10 mouse cellular contexts compared by ENCODE assay signal in genomic region chr12:26342663-26343062, GRCm38 (mm10).
DNase-seq lines count a peak whose midpoint lies in the region; ATAC-seq and TF ChIP-seq lines count a peak whose summit lies in the region.
"Had no signal": no experiment of that assay in that cellular context is flagged by ENCODE, and none has a peak within 500 bp of the region (broad histone marks: within the 10 kb centered on the region; RNA-seq: fewer than 3 reads in every experiment).

No protein-coding gene starts in this region.

- no peaks in the 10 kb centered on the region for H3K36me3 ChIP-seq in intestine, embryonic 15.5 days
- H3K36me3 ChIP-seq in intestine, postnatal 0 days (ENCODE audit: control insufficient read depth, insufficient read depth) = no peaks in the 10 kb centered on the region
- no peaks in the 10 kb centered on the region; the same call in 1 of the 2 replicates for H3K36me3 ChIP-seq in liver, postnatal 0 days (replicated peaks; ENCODE audit: insufficient read depth, low read length)

- WGBS in intestine, embryonic 15.5 days = 83% methylated on average over 3 of the region's 3 CpGs
- WGBS in intestine, postnatal 0 days = 83% methylated on average over 3 of the region's 3 CpGs
- WGBS in liver, postnatal 0 days (ENCODE audit: insufficient replicate concordance) = 59% methylated on average over 3 of the region's 3 CpGs

- no peak overlapping the region for H3K27ac ChIP-seq in intestine, embryonic 15.5 days
- H3K27ac ChIP-seq in intestine, postnatal 0 days (ENCODE audit: low read depth, low read length) = no peak overlapping the region
- no peak overlapping the region; the same call in 1 of the 2 replicates for H3K27ac ChIP-seq in liver, postnatal 0 days (ENCODE audit: low read depth)

- no peaks in the 10 kb centered on the region for H3K9me3 ChIP-seq in intestine, embryonic 15.5 days
- no peaks in the 10 kb centered on the region for H3K9me3 ChIP-seq in intestine, postnatal 0 days (ENCODE audit: control insufficient read depth)
- H3K9me3 ChIP-seq in liver, postnatal 0 days (ENCODE audit: low read length) = no peaks in the 10 kb centered on the region

- no peak overlapping the region for H3K4me2 ChIP-seq in intestine, embryonic 15.5 days (replicated peaks)
- H3K4me2 ChIP-seq in intestine, postnatal 0 days (replicated peaks; ENCODE audit: low read depth) = no peak overlapping the region
- no peak overlapping the region for H3K4me2 ChIP-seq in liver, postnatal 0 days (ENCODE audit: low read depth, low read length)

- H3K27me3 ChIP-seq in intestine, embryonic 15.5 days (replicated peaks) = no peaks in the 10 kb centered on the region
- H3K27me3 ChIP-seq in intestine, postnatal 0 days (replicated peaks; ENCODE audit: control insufficient read depth, insufficient read depth, low read length) = no peaks in the 10 kb centered on the region
- no peaks in the 10 kb centered on the region for H3K27me3 ChIP-seq in liver, postnatal 0 days (ENCODE audit: insufficient read depth, low read length)

- TF ChIP-seq EP300 in liver, postnatal 0 days (IDR thresholded peaks at IDR 0.05; ENCODE audit: low read depth) = no peak

- ATAC-seq in intestine, embryonic 15.5 days = 0 out of 2 replicates have a peak, but pooled peaks have one; percentile 39
- ATAC-seq in intestine, postnatal 0 days = no peak
- 0 out of 2 replicates have a peak, but pooled peaks have one; percentile 19 for ATAC-seq in liver, postnatal 0 days
- ATAC-seq in erythroblast, adult 5-6 weeks (replicated peaks; ENCODE audit: low FRiP score, poor library complexity, severe bottlenecking) = no peak
- ATAC-seq: forebrain, embryonic 14.5 days had no signal

- H3K4me1 ChIP-seq in intestine, embryonic 15.5 days (replicated peaks) = no peaks in the 10 kb centered on the region
- no peaks in the 10 kb centered on the region; the same call in 1 of the 2 replicates for H3K4me1 ChIP-seq in intestine, postnatal 0 days (replicated peaks; ENCODE audit: control insufficient read depth, insufficient read depth, low read length)
- H3K4me1 ChIP-seq in liver, postnatal 0 days (ENCODE audit: insufficient read depth) = no peaks in the 10 kb centered on the region

- no peak overlapping the region for H3K9ac ChIP-seq in intestine, embryonic 15.5 days
- no peak overlapping the region for H3K9ac ChIP-seq in intestine, postnatal 0 days (ENCODE audit: low read depth, low read length)
- H3K9ac ChIP-seq in liver, postnatal 0 days (replicated peaks) = no peak overlapping the region

- H3K4me3 ChIP-seq in intestine, embryonic 15.5 days (replicated peaks) = no peak overlapping the region
- no peak overlapping the region for H3K4me3 ChIP-seq in intestine, postnatal 0 days (ENCODE audit: low read depth, low read length)
- H3K4me3 ChIP-seq in liver, postnatal 0 days (ENCODE audit: low read depth, low read length) = no peak overlapping the region

- no peak for TF ChIP-seq CTCF in intestine, postnatal 0 days (IDR thresholded peaks at IDR 0.05; ENCODE audit: low read depth)
- TF ChIP-seq CTCF in liver, postnatal 0 days (IDR thresholded peaks at IDR 0.05; ENCODE audit: low read depth) = no peak

- DNase-seq in retina, postnatal 1 day = peak; percentile 49
- no peak for DNase-seq in retina, embryonic 14.5 days (ENCODE audit: low spot score)
- DNase-seq in liver, postnatal 0 days = no peak
- DNase-seq in ovary, postnatal 10 days (ENCODE audit: low spot score) = no peak
- DNase-seq: adrenal gland, postnatal 36 days; cerebellum, adult 11-12 months had no signal

Comparison
In these comparisons a context has a peak if more than half of its experiments do, and no peak if none do; other contexts are left out.
1. ATAC-seq: peak in intestine, embryonic 15.5 days (single experiment) and liver, postnatal 0 days (single experiment); none in intestine, postnatal 0 days (single experiment) and erythroblast, adult 5-6 weeks (single experiment).